Mouse (Mus musculus): ENCODE measurements around the gene Eif2ak4. TPM values are rescaled to one million over a fixed set of nuclear protein-coding genes. Genes with fewer than 3 reads are reported as not detected.

The Eif2ak4 gene
- total and polyA plus RNA-seq, 3 experiments: 16.1 to 22.3 (median 18.1) TPM

DNA sequence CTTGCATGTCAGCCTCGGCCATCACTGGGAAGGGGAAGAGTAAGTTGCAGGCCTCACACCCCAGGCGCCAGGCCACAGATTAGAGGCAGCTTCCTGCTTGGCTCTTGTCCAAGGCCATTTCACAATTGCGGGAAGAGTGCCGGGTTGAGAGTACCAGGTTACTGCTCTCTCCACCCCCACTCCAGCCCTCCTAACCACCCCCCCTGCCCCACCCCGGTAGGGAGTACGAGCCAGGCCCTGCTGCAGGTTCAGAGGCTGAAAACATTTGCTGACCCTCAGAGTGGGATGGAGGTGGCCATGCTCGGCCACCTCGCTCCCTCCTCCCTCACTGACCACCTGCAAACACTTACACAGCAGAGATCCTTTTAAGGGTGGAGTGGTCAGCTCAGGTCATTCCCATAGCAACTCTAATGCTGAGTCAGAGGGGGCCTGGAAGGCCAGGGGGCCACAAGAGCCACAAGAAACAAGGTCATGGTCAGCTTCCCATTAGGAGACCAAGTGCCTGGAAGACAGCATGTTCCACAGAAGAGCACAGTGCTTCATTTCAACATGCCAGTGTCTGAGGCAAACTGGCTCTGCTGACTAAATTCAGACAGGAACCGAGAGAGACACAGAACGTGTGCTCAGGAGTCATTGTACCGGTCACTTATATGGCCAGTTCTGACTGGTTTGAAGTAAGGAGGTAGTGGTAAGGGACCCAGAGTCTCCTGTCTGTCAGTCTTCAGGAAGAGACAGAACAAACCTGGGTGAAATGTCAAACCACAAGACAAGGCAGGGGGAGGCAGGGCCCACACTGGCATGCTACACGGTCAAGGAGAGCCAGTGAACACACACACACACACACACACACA lies 102.0 kb downstream of the Eif2ak4 start (continued):
- TF ChIP-seq TBP (conservative IDR thresholded peaks at IDR 0.05; ENCODE audit: low read depth, low read length) (0 out of 2 replicates have a peak, but pooled peaks have one; percentile 31), MYC (IDR thresholded peaks at IDR 0.05; ENCODE audit: low read depth, low read length) (peak; percentile 67), MAX (IDR thresholded peaks at IDR 0.05; ENCODE audit: low read length) (peak; percentile 61), BHLHE40 (IDR thresholded peaks at IDR 0.05; ENCODE audit: low read depth, low read length) (peak; percentile 85)

DNA sequence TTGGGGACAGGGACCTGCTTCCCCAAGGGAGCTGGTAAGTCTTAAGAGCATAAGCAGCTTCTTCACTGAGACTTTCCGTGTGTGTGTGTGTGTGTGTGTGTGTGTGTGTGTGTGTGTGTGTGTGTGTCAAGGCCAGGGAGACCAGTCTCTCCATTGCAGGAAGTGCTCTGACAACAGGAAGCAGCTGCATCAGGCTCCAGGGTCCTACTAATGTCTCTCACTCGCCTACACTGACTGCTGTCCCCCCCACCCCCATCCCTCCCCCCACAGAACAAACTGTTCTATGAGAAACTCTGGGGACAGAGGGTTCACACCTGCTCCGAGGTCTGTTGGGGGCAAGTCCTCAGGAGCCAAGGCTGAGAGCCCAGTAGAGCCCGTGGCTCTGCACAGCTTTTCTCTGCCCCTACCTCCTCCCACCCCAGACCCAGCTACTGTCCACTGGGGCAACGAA lies 102.9 kb downstream of the Eif2ak4 start:
- in situ Hi-C loops (cut with MboI; ENCODE audit: low pct_ligation_motif_present, low pct_unique_long_range_greater_than_20kb, low sequenced_read_pairs): loop anchor here (25.0 kb wide), 2 partner anchors 246 to 396 kb away; partner anchors contain the start of genes Inafm2 and Plcb2
- peak; percentile 60 for DNase-seq (ENCODE audit: extremely low read depth)
- peak; percentile 42 for TF ChIP-seq MXI1 (IDR thresholded peaks at IDR 0.05; ENCODE audit: low read depth, low read length)
- no peak for TF ChIP-seq ZNF384 (IDR thresholded peaks at IDR 0.05; ENCODE audit: low read depth, low read length)
- TF ChIP-seq USF1 (IDR thresholded peaks at IDR 0.05; ENCODE audit: low read depth, low read length): no peak
- no peak for TF ChIP-seq CHD1 (IDR thresholded peaks at IDR 0.05; ENCODE audit: low read depth, low read length)
- TF ChIP-seq POLR2A (IDR thresholded peaks at IDR 0.05; ENCODE audit: low read depth, low read length): peak; percentile 20; the same call in 1 of the 2 replicates
- no peak for TF ChIP-seq MEF2A (IDR thresholded peaks at IDR 0.05; ENCODE audit: borderline replicate concordance, low read depth, low read length)
- no peak for TF ChIP-seq TBP (conservative IDR thresholded peaks at IDR 0.05; ENCODE audit: low read depth, low read length)
- no peak for TF ChIP-seq ZMIZ1 (IDR thresholded peaks at IDR 0.05; ENCODE audit: low read depth, low read length)
- no peak for TF ChIP-seq SMC3 (IDR thresholded peaks at IDR 0.05; ENCODE audit: low read depth, low read length)
- peak; percentile 67 for TF ChIP-seq TCF12 (IDR thresholded peaks at IDR 0.05; ENCODE audit: low read depth, low read length)
- no peak for TF ChIP-seq JUND (conservative IDR thresholded peaks at IDR 0.05; ENCODE audit: low read depth, low read length)
- peak; percentile 67 for TF ChIP-seq ELF1 (IDR thresholded peaks at IDR 0.05; ENCODE audit: low read depth, low read length)
- TF ChIP-seq USF2 (conservative IDR thresholded peaks at IDR 0.05; ENCODE audit: low read depth, low read length): no peak
- TF ChIP-seq EP300 (IDR thresholded peaks at IDR 0.05; ENCODE audit: low read length): peak; percentile 46
- TF ChIP-seq MAZ (IDR thresholded peaks at IDR 0.05; ENCODE audit: low read depth, low read length): peak; percentile 63
- no peak for TF ChIP-seq NRF1 (IDR thresholded peaks at IDR 0.05; ENCODE audit: low read depth, low read length)
- no peak for TF ChIP-seq ZC3H11A (IDR thresholded peaks at IDR 0.05; ENCODE audit: low read depth, low read length)
- TF ChIP-seq IRF4 (IDR thresholded peaks at IDR 0.05; ENCODE audit: low read depth, low read length): peak; percentile 61
- 0 out of 2 replicates have a peak, but pooled peaks have one; percentile 11 for TF ChIP-seq MAFK (IDR thresholded peaks at IDR 0.05; ENCODE audit: insufficient replicate concordance, low read length)
- TF ChIP-seq ETS1 (conservative IDR thresholded peaks at IDR 0.05; ENCODE audit: low read depth, low read length): peak; percentile 53
- no peak; the same call in 1 of the 2 replicates for TF ChIP-seq RAD21 (IDR thresholded peaks at IDR 0.05; ENCODE audit: low read depth, low read length)
- TF ChIP-seq MYC (IDR thresholded peaks at IDR 0.05; ENCODE audit: low read depth, low read length): no peak
- no peak for TF ChIP-seq PAX5 (IDR thresholded peaks at IDR 0.05; ENCODE audit: low read length)
- no peak for TF ChIP-seq ZKSCAN1 (IDR thresholded peaks at IDR 0.05; ENCODE audit: borderline replicate concordance, low read depth, low read length)
- TF ChIP-seq KAT2A (IDR thresholded peaks at IDR 0.05; ENCODE audit: insufficient replicate concordance, low read length): 0 out of 2 replicates have a peak, but pooled peaks have one; percentile 6
- TF ChIP-seq CHD2 (IDR thresholded peaks at IDR 0.05; ENCODE audit: low read length): 0 out of 2 replicates have a peak, but pooled peaks have one; percentile 64
- no peak for TF ChIP-seq JUN (IDR thresholded peaks at IDR 0.05; ENCODE audit: insufficient read depth, low read depth, low read length)
- TF ChIP-seq GABPA (IDR thresholded peaks at IDR 0.05; ENCODE audit: insufficient replicate concordance, low read depth, low read length): no peak
- TF ChIP-seq UBTF (IDR thresholded peaks at IDR 0.05; ENCODE audit: low read depth, low read length): no peak
- no peak for TF ChIP-seq BHLHE40 (IDR thresholded peaks at IDR 0.05; ENCODE audit: low read depth, low read length)
- TF ChIP-seq SIN3A (IDR thresholded peaks at IDR 0.05; ENCODE audit: low read length): no peak
- no peak for TF ChIP-seq NELFE (IDR thresholded peaks at IDR 0.05; ENCODE audit: low read depth, low read length)
- TF ChIP-seq RCOR1 (conservative IDR thresholded peaks at IDR 0.05; ENCODE audit: low read depth, low read length): no peak
- TF ChIP-seq HCFC1 (IDR thresholded peaks at IDR 0.05; ENCODE audit: low read depth, low read length): no peak

More for the DNA sequence above, 102.9 kb downstream of the Eif2ak4 start:
- Histone ChIP-seq H3K27me3 (replicated peaks) (peaks cover 2% of the 10 kb centered on the region), H3K4me3 (replicated peaks in 1 of 3; ENCODE audit: low read depth in 2 of 3, low read length in 2 of 3, poor library complexity in 1 of 3) (no peak overlapping the region), H3K9me3 (replicated peaks; ENCODE audit: low read length) (peaks cover 11% of the 10 kb centered on the region), H3K9ac (ENCODE audit: insufficient read depth, low read depth) (peak overlapping the region; percentile 16; the same call in 1 of the 2 replicates), H3K36me3 (replicated peaks in 1 of 2; ENCODE audit: control insufficient read depth in 1 of 2, insufficient read depth in 1 of 2, low read length in 1 of 2) (no peaks in the 10 kb centered on the region), H3K4me1 (ENCODE audit: control insufficient read depth in 1 of 2, insufficient read depth in 2 of 2) (peaks cover 24 to 53% of the 10 kb centered on the region in 2 experiments), H3K4me2 (ENCODE audit: insufficient read depth, low read depth, poor library complexity, severe bottlenecking) (peak overlapping the region; percentile 39), H3K27ac (ENCODE audit: insufficient read depth, low read depth) (peak overlapping the region; percentile 53), H3K79me2 (replicated peaks; ENCODE audit: control insufficient read depth, extremely low read depth, insufficient read depth, poor library complexity, severe bottlenecking) (no peaks in the 10 kb centered on the region)
- dilution Hi-C loops (cut with MboI; ENCODE audit: extremely low pct_ligation_motif_present, extremely low pct_unique_long_range_greater_than_20kb, low sequenced_read_pairs): no loop called here
